Mouse (Mus musculus) liver, adult 2 months (tissue): Measurements from ENCODE around the gene Mpnd.

Experiments
- CTCF ChIP-seq: fragments of 200-500 bp; IDR thresholded peaks from 2 replicates; pipeline ENCODE4 v1.5.1; 2011; ENCODE audit warnings: low read depth, low read length, control low read depth
- POLR2A ChIP-seq: fragments of 200-500 bp; IDR thresholded peaks from 2 replicates; pipeline ENCODE4 v1.6.1; 2011; ENCODE audit warnings: low read length, control low read depth; ENCODE audit not compliant: insufficient read depth; ENCODE audit errors: extremely low read depth

- TF ChIP-seq POLR2A (no peak), CTCF (no peak)
Observed at GRCm38 (mm10) chr17:56034040-56034725, 28.7 kb downstream of the Mpnd start.
